Mouse (Mus musculus): Measurements from ENCODE around the gene Pik3r1. TPM values are rescaled to one million over a fixed set of nuclear protein-coding genes. Genes with fewer than 3 reads are reported as not detected.

Pik3r1 gene
- polyA plus RNA-seq, 1 experiment, result 35.2 TPM

DNA sequence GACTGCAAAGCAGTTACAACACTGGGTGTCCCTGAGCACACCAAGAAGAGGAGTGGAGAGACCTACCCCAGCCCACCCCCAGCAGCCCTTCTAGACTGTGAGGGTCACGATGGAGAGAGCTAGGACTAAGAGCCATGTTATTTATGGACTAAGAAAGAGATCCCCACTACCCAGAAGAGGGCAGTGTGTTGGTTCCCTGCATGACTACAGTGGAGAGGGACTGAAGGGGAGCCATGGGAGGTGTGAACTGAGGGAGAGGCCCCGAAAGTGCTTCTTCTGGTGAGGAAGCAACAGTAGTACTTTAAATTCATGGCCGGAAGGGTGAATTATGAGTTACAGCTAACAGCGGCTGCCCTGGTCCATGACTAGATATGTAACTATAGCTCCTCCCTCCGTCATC is 4.9 kb downstream of the Pik3r1 start:
- TF ChIP-seq CTCF (IDR thresholded peaks at IDR 0.05; ENCODE audit: borderline replicate concordance, control insufficient read depth, extremely low read depth, insufficient read depth, low read length, poor library complexity), result no peak
- TF ChIP-seq POLR2A (IDR thresholded peaks at IDR 0.05; ENCODE audit: control insufficient read depth, extremely low read depth, insufficient read depth, low read length, poor library complexity), result no peak

DNA sequence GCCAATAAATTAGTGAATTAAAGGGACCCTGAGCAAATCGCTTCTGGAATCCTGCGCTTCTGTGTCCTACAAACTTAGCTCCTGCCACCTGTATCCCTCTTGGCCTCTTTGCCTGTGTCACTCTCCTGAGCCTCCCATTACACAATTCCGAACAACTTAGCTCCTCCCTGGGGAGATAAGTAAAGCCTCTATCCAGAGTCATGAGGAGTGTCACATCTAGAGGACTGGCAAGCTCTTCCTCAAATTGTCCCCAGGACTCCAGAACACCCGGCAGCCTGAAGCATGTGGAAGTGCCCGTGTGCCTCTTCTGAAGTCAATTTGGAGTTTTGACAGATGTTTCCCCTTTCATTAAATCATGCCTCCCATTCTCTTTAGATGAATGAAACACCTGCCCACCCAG is 6.4 kb downstream of the Pik3r1 start:
- H3K4me1 ChIP-seq (replicated peaks; ENCODE audit: control insufficient read depth, insufficient read depth, low read length), result peaks cover 53% of the 10 kb centered on the region
- H3K27ac ChIP-seq (ENCODE audit: control insufficient read depth, insufficient read depth, low read length), result no peak overlapping the region
- no peaks in the 10 kb centered on the region for H3K27me3 ChIP-seq (ENCODE audit: control insufficient read depth, insufficient read depth, low read length)
- peaks cover 15% of the 10 kb centered on the region for H3K36me3 ChIP-seq (ENCODE audit: control insufficient read depth, insufficient read depth, low read length)
- H3K4me3 ChIP-seq (ENCODE audit: control insufficient read depth, insufficient read depth, low read length), result no peak overlapping the region
- TF ChIP-seq POLR2A (IDR thresholded peaks at IDR 0.05; ENCODE audit: control insufficient read depth, extremely low read depth, insufficient read depth, low read length, poor library complexity), result no peak
- 66% methylated on average over 5 of the region's 5 CpGs for WGBS
- no peak for DNase-seq

More for the DNA sequence above, 4.9 kb downstream of the Pik3r1 start:
- Histone ChIP-seq H3K36me3 (ENCODE audit: control insufficient read depth, insufficient read depth, low read length) (peaks cover under 1% of the 10 kb centered on the region; the same call in 1 of the 2 replicates), H3K27ac (ENCODE audit: control insufficient read depth, insufficient read depth, low read length) (no peak overlapping the region), H3K4me1 (replicated peaks; ENCODE audit: control insufficient read depth, insufficient read depth, low read length) (peaks cover 42% of the 10 kb centered on the region), H3K4me3 (ENCODE audit: control insufficient read depth, insufficient read depth, low read length) (no peak overlapping the region), H3K27me3 (ENCODE audit: control insufficient read depth, insufficient read depth, low read length) (no peaks in the 10 kb centered on the region)
- WGBS, result 88% methylated on average over 5 of the region's 5 CpGs
- DNase-seq, result no peak

DNA sequence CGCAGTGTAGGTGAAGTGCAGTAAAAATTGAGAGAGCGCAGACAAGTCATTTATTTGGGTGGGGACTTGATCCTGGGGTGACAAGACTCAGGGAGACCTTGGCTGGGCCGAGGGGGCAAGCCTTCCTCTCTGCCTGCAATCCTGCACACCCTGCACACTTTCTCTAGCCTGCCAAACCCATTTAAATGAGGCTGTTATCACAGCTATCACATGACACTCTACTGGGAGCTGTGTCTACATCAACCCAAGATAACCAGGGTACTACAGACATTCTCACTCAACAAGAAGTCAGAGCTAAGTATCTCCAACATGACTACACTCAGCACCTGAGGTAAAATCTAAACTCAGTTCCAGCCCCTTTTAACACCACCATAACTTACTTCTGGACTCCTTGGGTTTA is 7.1 kb downstream of the Pik3r1 start:
- no peak for DNase-seq
- no peak overlapping the region for H3K4me3 ChIP-seq (ENCODE audit: control insufficient read depth, insufficient read depth, low read length)
- 69% methylated on average over 3 of the region's 3 CpGs for WGBS

DNA sequence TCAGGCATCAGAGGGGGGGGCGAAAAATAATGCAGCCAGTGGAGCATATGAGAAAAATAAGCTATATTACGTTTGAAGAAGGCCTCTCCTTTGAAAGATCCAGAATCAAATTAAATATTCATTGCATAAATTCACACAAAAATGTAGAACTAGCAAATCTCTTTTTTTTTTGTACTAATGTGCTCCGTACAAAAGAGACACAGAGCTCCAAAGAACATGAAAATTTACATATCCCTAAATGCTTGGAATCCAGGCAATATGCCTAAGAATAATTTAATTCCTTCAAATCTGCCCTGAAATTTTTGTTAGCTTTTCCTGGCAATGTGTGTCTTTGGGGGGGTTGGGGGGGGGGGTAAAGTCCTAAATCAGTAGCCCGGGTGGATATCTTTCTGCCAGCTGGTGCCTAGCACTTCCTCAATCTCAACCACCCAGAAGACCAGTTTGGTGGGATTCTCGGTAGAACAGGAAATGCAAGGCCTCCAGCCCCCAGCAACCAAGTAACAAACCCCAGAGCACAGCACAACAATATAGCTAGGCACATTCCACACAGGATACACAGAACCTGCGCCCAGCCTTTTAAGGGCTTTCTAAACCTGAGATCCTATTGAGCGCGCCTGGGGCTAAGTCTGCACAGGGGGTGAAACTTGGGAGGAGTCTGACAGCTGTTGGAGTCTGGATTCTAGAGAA is 7.9 kb downstream of the Pik3r1 start:
- 0 out of 2 replicates have a peak overlapping the region, but pooled peaks have one; percentile 20 for H3K27ac ChIP-seq (ENCODE audit: control insufficient read depth, insufficient read depth, low read length)
- H3K4me1 ChIP-seq (replicated peaks; ENCODE audit: control insufficient read depth, insufficient read depth, low read length), result peaks cover 52% of the 10 kb centered on the region
- H3K36me3 ChIP-seq (ENCODE audit: control insufficient read depth, insufficient read depth, low read length), result peaks cover 17% of the 10 kb centered on the region
- WGBS, result 33% methylated on average over 8 of the region's 8 CpGs
- H3K4me3 ChIP-seq (ENCODE audit: control insufficient read depth, insufficient read depth, low read length), result no peak overlapping the region
- TF ChIP-seq CTCF (IDR thresholded peaks at IDR 0.05; ENCODE audit: borderline replicate concordance, control insufficient read depth, extremely low read depth, insufficient read depth, low read length, poor library complexity) (no peak), POLR2A (IDR thresholded peaks at IDR 0.05; ENCODE audit: control insufficient read depth, extremely low read depth, insufficient read depth, low read length, poor library complexity) (no peak)
- no peaks in the 10 kb centered on the region for H3K27me3 ChIP-seq (ENCODE audit: control insufficient read depth, insufficient read depth, low read length)
- DNase-seq, result no peak

More for the DNA sequence above, 7.1 kb downstream of the Pik3r1 start:
- no peak overlapping the region for H3K27ac ChIP-seq (ENCODE audit: control insufficient read depth, insufficient read depth, low read length)
- TF ChIP-seq POLR2A (IDR thresholded peaks at IDR 0.05; ENCODE audit: control insufficient read depth, extremely low read depth, insufficient read depth, low read length, poor library complexity) (no peak), CTCF (IDR thresholded peaks at IDR 0.05; ENCODE audit: borderline replicate concordance, control insufficient read depth, extremely low read depth, insufficient read depth, low read length, poor library complexity) (no peak)
- H3K4me1 ChIP-seq (replicated peaks; ENCODE audit: control insufficient read depth, insufficient read depth, low read length), result peaks cover 52% of the 10 kb centered on the region
- H3K27me3 ChIP-seq (ENCODE audit: control insufficient read depth, insufficient read depth, low read length), result no peaks in the 10 kb centered on the region
- H3K36me3 ChIP-seq (ENCODE audit: control insufficient read depth, insufficient read depth, low read length), result peaks cover 17% of the 10 kb centered on the region

DNA sequence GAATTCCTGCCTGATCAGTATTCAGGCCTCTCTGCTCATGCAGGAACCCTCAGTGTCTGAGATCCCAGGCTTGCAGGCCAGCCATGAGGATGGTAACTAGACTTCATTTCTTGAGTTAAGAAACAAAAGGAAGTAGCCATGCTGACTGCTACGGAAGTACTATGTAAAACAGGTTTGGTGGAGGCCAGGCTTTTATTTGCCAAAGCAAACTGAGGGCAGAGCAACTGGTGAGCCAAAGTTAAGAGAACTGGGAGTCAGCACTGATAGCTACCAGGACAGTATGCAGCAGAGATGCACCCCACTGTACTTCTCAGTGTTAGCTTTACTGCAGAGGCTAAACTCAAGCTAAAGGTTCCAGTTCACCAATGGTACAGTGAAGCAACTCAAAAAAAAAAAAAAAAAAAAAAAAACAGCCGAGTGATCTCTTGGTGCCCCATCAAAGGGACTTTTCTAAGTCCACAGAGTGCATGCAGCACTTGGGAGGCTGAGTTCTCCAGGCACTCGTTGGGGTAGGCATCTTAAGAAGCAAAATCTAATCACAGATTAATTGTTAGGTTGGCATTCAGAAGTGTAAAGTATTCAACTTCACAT is 8.6 kb downstream of the Pik3r1 start:
- Histone ChIP-seq H3K4me3 (ENCODE audit: control insufficient read depth, insufficient read depth, low read length) (no peak overlapping the region), H3K4me1 (replicated peaks; ENCODE audit: control insufficient read depth, insufficient read depth, low read length) (peaks cover 49% of the 10 kb centered on the region), H3K27ac (ENCODE audit: control insufficient read depth, insufficient read depth, low read length) (peak overlapping the region; percentile 31), H3K36me3 (ENCODE audit: control insufficient read depth, insufficient read depth, low read length) (peaks cover 17% of the 10 kb centered on the region), H3K27me3 (ENCODE audit: control insufficient read depth, insufficient read depth, low read length) (no peaks in the 10 kb centered on the region)
- WGBS, result 8% methylated on average over 3 of the region's 3 CpGs
- DNase-seq, result no peak
- no peak for TF ChIP-seq POLR2A (IDR thresholded peaks at IDR 0.05; ENCODE audit: control insufficient read depth, extremely low read depth, insufficient read depth, low read length, poor library complexity)

DNA sequence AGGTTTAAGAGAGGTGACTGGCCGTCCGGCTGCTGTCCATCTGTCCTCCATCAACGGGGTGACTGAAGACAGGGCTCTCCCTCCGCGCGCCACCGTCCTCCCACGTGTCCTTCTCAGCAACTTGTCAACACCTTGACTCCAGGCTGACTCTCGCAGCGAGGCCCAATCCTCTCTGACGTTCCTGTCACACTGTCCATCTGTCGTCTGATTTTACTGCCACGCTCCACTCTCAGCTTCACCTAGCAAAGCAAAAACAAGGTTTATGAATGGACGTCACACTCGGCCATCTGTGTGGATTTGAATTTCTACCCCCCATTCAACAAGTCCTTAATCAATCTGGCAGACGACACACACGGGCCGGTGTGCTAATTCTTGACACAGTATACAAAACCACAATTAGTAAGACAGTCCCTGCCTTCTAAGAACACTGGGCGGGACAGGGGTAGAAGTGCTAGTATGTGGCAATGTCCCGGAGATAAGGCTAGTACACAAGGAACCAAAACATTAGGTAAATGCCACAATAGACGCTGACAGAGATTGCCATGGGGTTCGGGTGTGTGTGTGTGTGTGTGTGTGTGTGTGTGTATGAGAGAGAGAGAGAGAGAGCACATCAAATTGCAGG is 10.1 kb downstream of the Pik3r1 start:
- Histone ChIP-seq H3K36me3 (ENCODE audit: control insufficient read depth, insufficient read depth, low read length) (peaks cover 22% of the 10 kb centered on the region), H3K27ac (ENCODE audit: control insufficient read depth, insufficient read depth, low read length) (no peak overlapping the region), H3K4me1 (replicated peaks; ENCODE audit: control insufficient read depth, insufficient read depth, low read length) (peaks cover 47% of the 10 kb centered on the region), H3K27me3 (ENCODE audit: control insufficient read depth, insufficient read depth, low read length) (no peaks in the 10 kb centered on the region), H3K4me3 (ENCODE audit: control insufficient read depth, insufficient read depth, low read length) (no peak overlapping the region)
- 82% methylated on average over 22 of the region's 22 CpGs for WGBS
- TF ChIP-seq CTCF (IDR thresholded peaks at IDR 0.05; ENCODE audit: borderline replicate concordance, control insufficient read depth, extremely low read depth, insufficient read depth, low read length, poor library complexity) (no peak), POLR2A (IDR thresholded peaks at IDR 0.05; ENCODE audit: control insufficient read depth, extremely low read depth, insufficient read depth, low read length, poor library complexity) (no peak)
- no peak for DNase-seq

Measured in thymus, adult 2 months (tissue).